Mouse (Mus musculus): Measurements from ENCODE around the gene Rpl26. TPM values are rescaled to one million over a fixed set of nuclear protein-coding genes. Genes with fewer than 3 reads are reported as not detected.

Rpl26 gene
- total RNA-seq (2023) = 2,850 TPM

GRCm38 (mm10) chr11:68901351-68902046, at the start of gene Rpl26:
TSS of gene Rpl26 (plus strand) at chr11:68901583.

GRCm38 (mm10) chr11:68871748-68872147, 29.6 kb upstream of the Rpl26 start, which contains the start of gene Ndel1:
TSS of gene Ndel1 (minus strand) at chr11:68871858.

GRCm38 (mm10) chr11:68888253-68888652, 13.1 kb upstream of the Rpl26 start, which contains the start of gene Rnf222:
TSS of gene Rnf222 (plus strand) at chr11:68888553.

GRCm38 (mm10) chr11:68926981-68927380, 25.6 kb downstream of the Rpl26 start, which contains the start of gene Odf4:
TSS of gene Odf4 (minus strand) at chr11:68927081.

Other genes with a start within 250 kb of the Rpl26 start
- gene Myh10, start 210.0 kb upstream of the Rpl26 start, total RNA-seq (2023) = 2.2 TPM
- gene Ndel1, start 29.7 kb upstream of the Rpl26 start, total RNA-seq (2023) = 74.2 TPM
- not detected for gene Rnf222, start 13.0 kb upstream of the Rpl26 start, total RNA-seq (2023)
- gene Odf4, start 25.5 kb downstream of the Rpl26 start, total RNA-seq (2023) = not detected
- 0.53 TPM for gene Arhgef15, start 55.9 kb downstream of the Rpl26 start, total RNA-seq (2023)
- 1.4 TPM for gene Slc25a35, start 66.5 kb downstream of the Rpl26 start, total RNA-seq (2023)
- 9.9 TPM for gene Rangrf, start 73.6 kb downstream of the Rpl26 start, total RNA-seq (2023)
- gene Pfas, start 106.9 kb downstream of the Rpl26 start, total RNA-seq (2023) = 21.7 TPM
- 23.4 TPM for gene Ctc1, start 114.3 kb downstream of the Rpl26 start, total RNA-seq (2023)
- gene Aurkb, start 144.1 kb downstream of the Rpl26 start, total RNA-seq (2023) = 1.6 TPM
- gene Borcs6, start 158.1 kb downstream of the Rpl26 start, total RNA-seq (2023) = 9.0 TPM
- gene Tmem107, start 169.2 kb downstream of the Rpl26 start, total RNA-seq (2023) = not detected
- gene Vamp2, start 186.9 kb downstream of the Rpl26 start, total RNA-seq (2023) = 306 TPM
- gene Per1, start 193.6 kb downstream of the Rpl26 start, total RNA-seq (2023) = 568 TPM
- not detected for gene Hes7, start 218.8 kb downstream of the Rpl26 start, total RNA-seq (2023)
- not detected for gene 9130213A22Rik, start 221.0 kb downstream of the Rpl26 start, total RNA-seq (2023)
- gene Aloxe3, start 224.3 kb downstream of the Rpl26 start, total RNA-seq (2023) = 0.53 TPM

Measured in CD4-positive naive resting alpha-beta T cell, adult 57 days (primary cell).